Mouse (Mus musculus) G1E-ER4 (cell line): ENCODE results near the gene Fbln7. TPM values are rescaled to one million over a fixed set of nuclear protein-coding genes. Genes with fewer than 3 reads are reported as not detected.

Experiments
- GATA1 ChIP-seq: IDR thresholded peaks from one replicate; pipeline ENCODE4 v1.8.0; 2012; ENCODE audit warnings: low read length, inconsistent platforms
- polyA plus RNA-seq: library from polyadenylated mRNA; stranded (reverse); fragments of >175 nt; gene quantifications from 2 replicates; pipeline ENCODE4 v1.2.3, GENCODE M21; 2012

Gene Fbln7
- polyA plus RNA-seq, 1 experiment: not detected

- TF ChIP-seq GATA1: no peak
These were observed 12.7 kb upstream of the Fbln7 start for GRCm38 (mm10) chr2:128850036-128850435.

- TF ChIP-seq GATA1: no peak
These were observed 6.1 kb upstream of the Fbln7 start for GRCm38 (mm10) chr2:128856673-128857072.

- TF ChIP-seq GATA1: no peak
These were observed 3.8 kb upstream of the Fbln7 start for GRCm38 (mm10) chr2:128858962-128859361.

- TF ChIP-seq GATA1: no peak
These were observed 2.9 kb upstream of the Fbln7 start for GRCm38 (mm10) chr2:128859861-128860260.

DNA sequence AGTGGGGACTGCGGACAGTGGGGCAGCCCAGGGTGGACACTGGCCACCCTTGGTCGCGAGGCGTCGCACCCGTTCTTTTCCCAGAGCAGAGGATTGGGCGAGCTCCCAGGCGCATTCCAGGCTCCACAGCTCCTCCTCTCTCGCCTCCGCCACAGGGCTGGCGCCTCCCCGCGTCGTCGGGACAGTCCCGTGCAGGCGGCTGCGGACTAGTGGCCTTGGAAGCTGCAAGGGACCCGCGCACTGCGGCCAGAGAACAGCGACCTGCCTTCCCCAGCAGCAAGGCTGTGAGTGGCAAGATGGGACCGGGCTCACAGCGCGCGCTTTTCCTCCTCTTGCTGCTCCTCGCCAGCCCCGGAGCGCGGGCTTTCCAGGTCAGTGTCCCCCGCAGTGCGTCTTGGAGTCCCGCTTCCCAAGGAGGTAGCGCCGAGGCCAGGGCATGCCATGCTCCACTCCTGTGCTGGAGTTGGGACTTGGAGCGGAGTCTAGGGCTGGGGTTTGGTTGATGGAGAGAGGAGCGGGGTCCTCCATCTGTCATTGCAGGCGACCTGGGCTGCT is 1.1 kb downstream of the Fbln7 start:
- TF ChIP-seq GATA1: no peak

GRCm38 (mm10) chr2:128865061-128865460 is 2.3 kb downstream of the Fbln7 start:
- TF ChIP-seq GATA1: no peak

- no peak for TF ChIP-seq GATA1
These were observed 8.9 kb downstream of the Fbln7 start for GRCm38 (mm10) chr2:128871656-128872055.

GRCm38 (mm10) chr2:128872256-128872655 is 9.5 kb downstream of the Fbln7 start:
- TF ChIP-seq GATA1: no peak

- no peak for TF ChIP-seq GATA1
These were observed 12.7 kb downstream of the Fbln7 start for GRCm38 (mm10) chr2:128875526-128875925.

GRCm38 (mm10) chr2:128881236-128881635 is 18.5 kb downstream of the Fbln7 start:
- no peak for TF ChIP-seq GATA1

GRCm38 (mm10) chr2:128885225-128885811 is 22.5 kb downstream of the Fbln7 start:
- no peak for TF ChIP-seq GATA1

GRCm38 (mm10) chr2:128887866-128888550 is 25.2 kb downstream of the Fbln7 start:
- TF ChIP-seq GATA1: no peak

GRCm38 (mm10) chr2:128890661-128891335 is 28.0 kb downstream of the Fbln7 start:
- TF ChIP-seq GATA1: no peak

DNA sequence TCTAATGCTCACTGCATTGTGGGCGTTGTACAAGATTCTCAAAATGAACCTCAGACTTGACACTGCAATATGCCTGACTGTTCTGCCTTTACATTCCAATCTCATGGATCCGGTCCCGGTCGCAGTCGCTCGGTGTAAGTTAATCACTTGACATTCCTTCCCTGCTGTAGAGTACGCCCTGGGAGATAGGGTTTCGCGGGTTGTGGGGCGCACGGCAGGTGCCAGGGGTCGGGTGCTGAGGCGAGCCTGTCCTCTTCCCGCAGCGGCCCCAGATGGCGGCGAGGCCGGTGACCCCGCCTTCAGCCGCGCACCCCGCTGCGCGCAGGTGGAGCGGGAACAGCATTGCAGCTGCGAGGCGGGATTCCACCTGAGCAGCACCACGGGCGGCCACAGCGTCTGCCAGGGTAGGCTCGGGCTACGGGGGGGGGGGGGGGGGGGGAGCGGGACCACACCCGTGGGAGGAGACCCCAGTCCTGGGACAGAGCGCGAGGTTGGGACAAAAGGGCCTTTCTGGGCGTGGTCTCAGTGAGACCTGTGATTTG is 29.5 kb downstream of the Fbln7 start:
- TF ChIP-seq GATA1: no peak

DNA sequence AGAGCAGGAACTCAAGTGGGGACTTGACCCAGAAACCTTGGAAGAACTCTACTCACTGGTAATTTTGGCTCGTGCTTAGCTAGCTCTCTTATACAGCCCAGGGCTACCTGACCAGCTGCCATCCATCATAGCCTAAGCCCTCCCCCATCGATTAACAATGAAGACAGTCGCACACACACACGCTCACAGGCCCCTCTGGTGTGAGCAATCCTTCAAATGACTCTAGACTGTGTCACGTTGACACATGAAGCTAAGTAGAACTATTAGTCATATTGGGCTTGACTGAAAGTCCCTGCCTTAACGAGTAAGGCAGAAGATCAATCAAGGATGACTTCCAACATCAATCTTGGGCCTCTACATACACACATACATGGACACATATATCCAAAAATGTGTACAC is 40.1 kb downstream of the Fbln7 start:
- no peak for TF ChIP-seq GATA1

- TF ChIP-seq GATA1: no peak
These were observed 40.9 kb downstream of the Fbln7 start for GRCm38 (mm10) chr2:128903661-128904060.
